Mouse (Mus musculus): ENCODE results near the gene Clec4n.
"Not testable (repeated sequence)": the region's sequence is repeated elsewhere in the genome, so short reads cannot be mapped to it uniquely, and the experiment has no call there.

Clec4n gene

DNA sequence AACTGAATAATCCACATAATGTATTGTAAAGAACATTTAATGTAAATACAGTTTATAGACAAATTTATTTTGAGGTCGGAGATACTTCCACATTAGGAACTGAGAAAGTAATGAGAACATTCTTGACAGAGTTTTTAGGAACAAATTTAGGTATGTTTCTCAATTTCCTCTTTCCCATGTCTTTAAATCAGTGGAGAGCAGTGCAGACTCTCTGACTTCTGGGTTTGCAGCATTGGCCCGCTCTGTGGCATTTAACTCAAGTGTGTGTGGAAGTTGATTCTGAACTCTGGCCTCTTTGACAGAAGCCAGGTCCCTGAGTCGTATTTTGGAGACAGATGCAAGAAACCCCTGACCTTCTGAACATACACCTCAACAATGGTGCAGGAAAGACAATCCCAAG lies at the start of gene Clec4n:
TSS of gene Clec4n (plus strand) at position 200 of the 400 bp plus-strand sequence.
- DNase-seq: no peak

DNA sequence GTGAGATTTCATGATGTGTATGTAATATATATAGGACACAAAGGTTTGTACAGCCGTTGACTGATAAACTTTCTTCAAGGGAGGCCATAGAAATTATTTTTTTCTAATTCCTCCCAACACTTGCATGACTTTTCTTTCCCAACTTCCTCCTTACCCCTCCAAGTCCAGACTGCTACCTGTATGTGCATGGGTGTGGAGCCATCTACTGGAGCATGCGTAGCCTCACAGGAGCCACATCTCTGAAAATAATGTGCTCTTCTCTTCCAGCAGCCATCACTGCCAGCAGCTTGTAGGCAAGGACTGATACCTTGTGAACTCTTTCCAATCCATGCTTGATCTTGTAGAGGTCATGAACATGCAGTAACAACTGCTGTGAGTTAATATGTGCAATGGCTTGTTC lies 44.8 kb upstream of the Clec4n start:
- peak; percentile 10 to 13 for DNase-seq

DNA sequence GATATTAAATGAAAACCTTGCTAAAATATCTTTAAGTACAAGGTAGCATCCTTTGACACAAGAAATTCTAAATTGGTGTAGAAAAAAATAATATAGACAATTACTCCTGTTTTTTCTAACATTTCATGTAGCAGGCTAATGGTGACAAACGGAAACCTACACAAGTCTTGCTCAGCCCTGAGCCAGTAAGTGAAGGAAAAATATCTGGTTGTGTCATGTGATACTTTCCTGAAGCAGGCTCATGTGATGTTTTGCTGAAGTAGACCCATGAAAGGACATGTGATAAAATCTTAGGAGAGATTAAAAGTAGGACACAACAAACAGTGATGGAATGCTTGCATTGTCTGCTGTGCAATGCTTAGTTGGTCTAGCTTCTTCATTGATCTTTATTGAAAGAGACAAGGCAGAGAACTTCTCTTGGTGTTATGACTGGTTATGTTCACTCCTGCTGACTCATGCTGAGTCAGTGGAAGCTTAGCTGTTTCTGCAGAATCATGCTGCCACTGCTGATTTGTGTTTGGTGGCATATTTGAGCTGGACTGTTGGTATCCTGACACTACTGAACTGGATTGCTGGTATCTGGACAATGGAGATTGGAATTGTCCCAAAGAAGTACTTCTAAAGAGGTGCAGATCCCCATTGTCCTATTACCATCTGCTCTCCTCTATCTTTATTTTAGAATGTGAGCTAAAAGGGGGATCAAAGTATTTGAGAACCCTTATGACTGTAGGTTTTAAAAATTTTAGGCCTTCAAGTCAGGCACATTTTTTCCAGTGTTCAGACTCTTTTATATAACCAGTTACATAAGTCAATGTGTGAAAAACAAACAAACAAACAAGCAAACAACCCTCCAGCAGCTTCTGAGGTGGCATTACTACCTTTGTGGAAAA lies 22.2 kb upstream of the Clec4n start:
- no peak for DNase-seq

DNA sequence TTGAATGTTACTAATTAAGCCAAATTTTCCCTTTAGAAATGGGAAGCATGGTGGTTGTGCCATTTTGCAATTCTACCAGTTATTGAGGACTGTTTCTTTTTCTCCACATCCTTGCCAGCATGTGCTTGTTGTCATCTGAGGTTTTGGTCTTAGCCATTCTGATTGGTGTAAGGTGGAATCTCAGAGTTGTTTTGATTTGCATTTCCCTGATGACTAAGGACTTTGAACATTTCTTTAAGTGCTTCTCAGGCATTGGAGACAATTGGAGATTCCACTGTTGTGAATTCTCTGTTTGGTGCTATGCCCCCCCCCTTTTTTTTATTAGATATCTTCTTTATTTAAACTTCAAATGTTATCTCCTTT lies 21.6 kb upstream of the Clec4n start:
- not testable (repeated sequence) for DNase-seq

DNA sequence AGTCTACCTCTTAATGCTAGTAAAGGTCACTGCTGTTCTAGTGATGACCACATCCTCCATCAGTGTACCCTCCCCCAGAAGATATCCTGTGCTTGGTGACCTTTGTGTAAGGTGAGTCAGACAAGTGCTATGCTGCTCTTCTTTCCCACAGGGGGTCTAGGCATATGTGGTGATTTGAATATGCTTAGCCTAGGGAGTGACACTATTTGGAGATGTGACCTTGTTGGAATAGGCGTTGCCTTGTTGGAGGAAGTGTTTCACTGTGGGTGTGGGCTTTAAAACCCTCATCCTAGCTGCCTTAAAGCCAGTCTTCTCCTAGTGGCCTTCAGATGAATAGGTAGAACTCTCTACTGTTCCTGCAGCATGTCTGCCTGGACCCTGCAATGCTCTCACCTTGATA lies 17.9 kb upstream of the Clec4n start:
- DNase-seq: no peak

DNA sequence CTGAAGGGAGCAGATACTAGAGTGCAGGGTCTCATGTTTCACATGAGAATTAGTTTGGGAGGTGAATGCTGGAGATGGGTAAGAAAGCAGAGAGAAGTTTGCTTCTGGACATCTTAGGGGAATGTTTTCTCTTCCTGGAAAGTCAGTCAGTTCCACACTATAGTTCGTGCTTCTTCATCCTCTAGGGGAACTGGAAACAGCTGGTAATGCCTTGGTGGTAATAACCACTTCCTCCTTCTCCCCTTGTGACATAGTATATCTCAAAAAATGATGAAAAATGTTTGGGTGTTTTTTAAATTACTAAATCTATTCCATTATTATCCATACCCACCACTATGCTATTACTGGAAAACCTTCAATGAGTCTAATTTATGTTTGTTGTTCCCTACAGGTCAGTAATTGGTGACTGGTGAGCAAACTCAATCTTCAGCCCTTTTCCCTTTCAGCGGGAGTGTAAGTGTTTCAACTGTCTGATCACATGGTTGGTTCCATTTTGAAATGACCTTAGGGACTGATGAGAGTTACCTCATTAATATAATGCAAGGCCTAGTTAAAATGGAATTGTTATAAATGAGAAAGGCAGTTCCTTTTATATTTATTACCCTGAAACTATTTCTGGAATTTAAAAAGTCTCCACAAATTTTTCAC lies 2.0 kb upstream of the Clec4n start:
- no peak for DNase-seq

DNA sequence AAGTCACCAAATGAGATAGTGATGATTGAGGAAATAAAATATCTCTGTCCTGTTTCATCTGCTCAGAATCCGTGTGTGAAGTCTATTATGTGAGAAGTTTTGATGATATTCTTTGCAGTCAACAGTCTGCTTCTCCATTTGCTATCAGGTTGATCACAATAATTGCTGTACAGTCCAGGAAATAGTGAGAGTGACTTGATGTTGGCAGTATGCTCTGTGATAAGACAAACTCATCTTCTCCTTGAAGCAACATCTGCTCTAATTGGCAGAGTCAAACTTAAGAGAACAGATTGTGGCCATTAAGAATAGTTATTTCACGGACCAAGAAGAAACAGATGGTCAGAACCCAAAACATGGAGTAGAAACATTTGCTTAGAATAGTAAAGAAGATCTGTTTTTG lies 1.5 kb downstream of the Clec4n start:
- DNase-seq: no peak

DNA sequence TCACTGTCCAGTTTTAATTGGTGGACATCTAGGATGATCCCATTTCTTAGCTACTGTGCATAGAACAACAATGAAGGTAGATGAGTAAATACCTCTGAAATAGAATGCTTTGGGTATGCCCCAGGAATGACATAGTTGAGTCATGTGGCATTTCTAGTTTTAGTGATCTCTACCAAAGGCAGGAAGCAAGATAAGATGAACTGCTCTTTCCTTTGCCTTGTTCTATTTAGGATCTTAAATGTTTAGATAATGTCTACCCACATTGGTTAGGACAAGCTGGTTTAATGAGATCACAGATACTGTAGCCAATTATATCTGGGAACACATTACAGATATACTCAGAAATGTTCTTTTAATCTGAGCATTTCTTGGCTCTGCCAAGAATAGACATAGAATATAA lies 7.9 kb downstream of the Clec4n start:
- no peak for DNase-seq

DNA sequence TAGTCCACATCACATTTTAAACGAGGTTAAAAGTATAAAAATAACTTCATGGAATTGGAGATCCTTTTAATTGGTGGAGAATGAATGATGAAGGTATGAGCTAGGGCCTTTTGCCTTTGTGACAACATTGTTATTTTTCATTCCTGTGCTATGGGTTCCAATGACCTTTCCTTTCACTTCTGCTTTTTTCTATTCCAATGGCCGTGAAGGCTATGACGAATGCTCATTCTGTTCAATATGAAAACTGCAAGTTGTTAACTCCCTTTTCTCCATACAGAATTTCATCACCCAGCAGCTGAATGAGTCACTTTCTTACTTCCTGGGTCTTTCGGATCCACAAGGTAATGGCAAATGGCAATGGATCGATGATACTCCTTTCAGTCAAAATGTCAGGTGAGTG lies 14.6 kb downstream of the Clec4n start:
- DNase-seq: no peak

DNA sequence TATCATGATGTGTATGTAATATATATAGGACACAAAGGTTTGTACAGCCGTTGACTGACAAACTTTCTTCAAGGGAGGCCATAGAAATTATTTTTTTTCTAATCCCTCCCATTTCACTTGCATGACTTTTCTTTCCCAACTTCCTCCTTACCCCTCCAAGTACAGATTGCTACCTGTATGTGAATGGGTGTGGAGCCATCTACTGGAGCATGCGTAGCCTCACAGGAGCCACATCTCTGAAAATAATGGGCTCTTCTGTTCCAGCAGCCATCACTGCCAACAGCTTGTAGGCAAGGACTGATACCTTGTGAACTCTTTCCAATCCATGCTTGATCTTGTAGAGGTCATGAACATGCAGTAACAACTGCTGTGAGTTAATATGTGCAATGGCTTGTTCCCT lies 19.2 kb downstream of the Clec4n start:
- not testable (repeated sequence) for DNase-seq

DNA sequence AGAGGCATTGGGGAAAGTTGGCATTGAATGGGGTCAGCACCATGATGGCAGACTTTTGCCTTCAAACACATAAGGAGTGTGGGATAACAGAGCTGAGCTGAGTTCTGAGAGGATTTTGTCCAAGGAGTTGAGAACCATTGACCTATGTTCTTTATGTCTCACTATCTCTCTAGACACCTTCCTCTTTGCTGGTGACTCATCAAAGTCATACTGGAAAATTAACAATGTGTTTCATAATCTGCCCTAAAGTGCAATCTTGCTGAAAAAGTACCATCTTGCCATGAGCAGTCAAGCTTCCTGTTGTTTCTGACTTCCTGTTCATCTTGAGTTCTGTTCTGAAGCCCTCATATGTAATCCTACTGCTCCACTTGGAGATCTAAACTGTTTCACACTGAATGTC lies 23.1 kb downstream of the Clec4n start:
- DNase-seq: no peak

DNA sequence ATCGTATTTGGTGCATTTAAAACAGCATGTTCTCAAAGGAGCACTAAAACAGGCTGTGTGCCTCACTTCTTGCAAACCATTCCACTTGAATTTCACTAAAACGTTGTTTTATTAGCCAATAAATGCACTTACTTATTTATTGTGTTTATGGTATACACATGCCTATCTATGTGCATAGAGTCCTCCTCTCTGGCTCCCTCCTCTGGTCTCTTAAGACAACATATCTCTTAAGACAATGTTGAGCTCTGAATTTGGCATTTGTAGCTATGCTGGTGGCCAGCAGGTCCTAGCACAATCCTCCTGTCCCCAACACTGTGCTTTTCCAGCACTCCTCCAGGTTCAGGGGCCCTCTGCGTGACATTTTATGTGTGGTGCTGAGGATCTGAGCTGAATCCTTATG lies 29.3 kb downstream of the Clec4n start:
- no peak for DNase-seq

DNA sequence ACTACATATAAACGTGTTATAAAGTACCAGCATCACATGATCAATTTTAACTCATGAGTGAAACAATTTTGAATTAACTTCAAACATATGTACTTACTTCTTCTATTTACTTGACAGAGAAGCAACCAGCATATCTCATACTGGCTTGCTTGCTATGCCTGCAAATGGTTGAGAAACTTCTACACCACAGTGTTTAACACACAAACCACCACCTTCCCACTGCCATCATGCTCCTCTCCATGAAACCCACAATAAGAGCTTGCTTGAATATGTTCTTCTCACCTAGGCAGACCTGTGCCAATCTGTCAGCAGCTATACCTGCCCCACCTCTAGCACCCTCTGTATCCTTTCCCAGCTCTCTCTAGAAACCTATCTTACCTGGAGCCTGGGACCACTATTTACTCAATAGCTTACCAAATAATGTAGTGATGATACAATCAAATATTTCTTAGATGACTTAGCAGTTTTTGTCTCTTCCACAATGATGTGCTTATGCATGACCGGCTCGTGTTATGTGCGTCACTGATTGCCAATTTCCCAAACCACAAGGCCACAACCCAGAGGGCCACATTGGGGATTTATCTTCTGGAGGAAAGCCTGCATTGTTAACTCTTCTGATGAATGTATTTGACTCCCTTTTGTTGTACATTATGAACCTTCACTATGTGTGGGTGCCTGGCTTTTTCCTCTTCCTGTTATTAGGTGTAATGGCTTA lies 30.4 kb downstream of the Clec4n start:
- DNase-seq: no peak

DNA sequence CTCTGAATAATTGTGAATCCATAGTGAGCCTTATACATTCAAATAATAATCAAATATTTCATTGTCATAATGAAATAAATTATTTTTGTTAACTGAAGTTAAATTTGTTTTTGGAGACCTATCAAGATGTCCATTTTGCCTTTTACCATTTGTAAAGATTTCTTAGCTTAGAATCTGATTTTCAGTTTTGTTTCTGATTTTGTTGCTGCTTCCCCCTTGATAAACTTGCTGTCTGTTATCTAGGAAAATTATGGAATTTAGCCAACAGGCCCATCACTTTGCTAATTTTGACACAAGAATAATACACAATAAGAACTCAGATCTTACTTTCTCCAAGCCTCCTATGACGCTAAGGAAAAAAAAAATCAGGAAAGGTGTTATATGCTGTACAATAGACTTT lies 31.2 kb downstream of the Clec4n start:
- no peak for DNase-seq

DNA sequence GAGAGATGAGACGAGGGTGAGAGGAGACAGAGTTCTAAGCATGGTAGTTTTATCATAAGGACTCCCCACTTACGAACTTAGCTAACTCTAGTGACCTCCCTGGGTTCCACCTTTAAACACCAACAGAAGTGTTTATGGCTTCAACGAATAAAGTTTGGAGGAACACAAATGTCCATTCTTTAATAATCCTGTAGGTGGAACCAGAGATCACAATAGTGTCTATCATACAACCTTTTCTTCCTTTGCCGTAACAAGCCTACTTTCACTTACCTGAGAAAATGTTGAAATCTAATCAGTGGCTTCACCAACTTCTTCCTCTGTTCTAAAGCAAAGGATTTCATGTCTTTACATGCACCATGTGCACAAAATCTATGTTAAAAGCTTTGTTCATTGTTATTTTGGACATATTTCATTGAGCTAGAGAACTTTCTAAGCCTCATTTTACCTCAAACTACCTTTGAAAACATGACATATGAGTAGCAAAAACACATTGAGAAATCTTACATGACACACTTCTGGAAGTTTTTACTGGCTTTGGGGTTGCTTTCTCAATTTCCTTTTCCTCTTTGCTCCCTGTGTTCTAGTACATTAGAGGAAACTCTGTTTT lies 32.0 kb downstream of the Clec4n start, which contains the start of gene Clec4d:
TSS of gene Clec4d (plus strand) at position 557 of the 607 bp plus-strand sequence.
- no peak for DNase-seq

DNA sequence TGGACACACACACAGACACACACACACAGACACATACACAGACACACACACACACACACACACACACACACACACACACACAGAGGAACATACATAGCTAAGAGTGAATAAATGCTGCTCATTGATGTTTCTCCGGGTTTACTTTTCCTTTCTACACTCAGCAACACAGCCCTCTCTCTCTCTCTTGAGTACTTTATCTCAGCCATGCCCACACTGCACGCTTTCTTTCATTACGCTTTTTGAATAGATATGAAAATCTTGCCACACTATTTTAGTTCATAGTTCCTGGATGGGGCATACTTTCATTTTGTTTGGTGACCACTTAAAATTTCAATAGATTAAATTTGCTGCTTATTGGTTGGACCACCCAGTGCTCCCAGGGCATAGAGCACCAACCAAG lies 34.6 kb downstream of the Clec4n start:
- no peak for DNase-seq

DNA sequence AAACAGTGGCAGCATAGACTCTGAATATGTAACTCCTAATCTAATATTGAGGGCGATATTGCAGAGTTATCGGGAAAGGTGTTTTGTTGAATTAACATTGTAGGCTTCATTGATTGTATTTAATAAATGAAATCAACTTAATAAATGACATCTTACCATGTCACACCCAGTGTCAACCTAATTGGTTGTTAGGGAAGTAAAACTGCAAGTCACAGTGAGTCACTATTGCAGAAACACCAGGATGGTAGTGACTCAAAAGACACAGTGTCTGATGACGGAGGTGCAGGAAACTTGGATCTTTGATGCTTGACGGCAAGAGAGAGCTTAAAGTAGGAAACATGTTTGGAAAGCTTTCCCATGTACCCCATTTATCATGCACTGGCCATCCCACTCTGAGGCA lies 36.2 kb downstream of the Clec4n start:
- no peak for DNase-seq

DNA sequence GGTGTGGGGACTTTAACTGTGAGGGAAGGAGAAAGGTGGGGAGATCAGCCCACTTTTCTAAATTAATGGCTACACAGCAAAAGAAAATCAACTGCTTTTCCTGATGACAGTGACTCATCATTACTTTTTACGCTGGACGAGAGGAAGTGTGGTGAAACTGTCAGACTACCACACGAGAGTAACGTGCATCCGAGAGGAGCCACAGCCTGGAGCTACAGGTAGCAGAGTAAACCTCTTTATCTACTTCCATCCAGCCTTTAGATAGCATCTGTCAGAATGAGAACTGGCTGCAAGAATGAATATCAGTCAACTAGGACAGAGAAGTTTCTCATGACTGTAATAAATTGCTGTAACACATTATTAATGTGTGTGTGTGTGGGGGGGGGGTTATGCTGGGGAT lies 37.3 kb downstream of the Clec4n start:
- DNase-seq: no peak

DNA sequence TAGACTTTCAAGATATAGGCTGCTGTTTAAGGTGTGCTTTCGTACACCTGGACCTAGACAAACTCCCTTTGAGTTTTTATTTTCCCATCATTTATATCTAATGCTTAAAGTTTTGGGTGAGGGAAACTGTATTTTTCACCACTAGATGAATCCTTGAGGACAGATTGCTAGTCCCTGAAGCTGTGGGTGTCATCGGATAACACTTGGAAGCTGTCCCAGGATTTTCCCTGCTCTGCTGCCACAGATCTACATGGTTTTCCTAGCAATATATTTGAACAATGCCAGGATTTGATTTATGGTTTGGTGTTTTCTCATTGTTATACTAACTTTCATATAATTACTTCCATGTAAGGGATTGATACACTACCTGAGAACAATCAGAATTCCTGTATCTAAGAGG lies 49.8 kb downstream of the Clec4n start:
- no peak for DNase-seq

DNA sequence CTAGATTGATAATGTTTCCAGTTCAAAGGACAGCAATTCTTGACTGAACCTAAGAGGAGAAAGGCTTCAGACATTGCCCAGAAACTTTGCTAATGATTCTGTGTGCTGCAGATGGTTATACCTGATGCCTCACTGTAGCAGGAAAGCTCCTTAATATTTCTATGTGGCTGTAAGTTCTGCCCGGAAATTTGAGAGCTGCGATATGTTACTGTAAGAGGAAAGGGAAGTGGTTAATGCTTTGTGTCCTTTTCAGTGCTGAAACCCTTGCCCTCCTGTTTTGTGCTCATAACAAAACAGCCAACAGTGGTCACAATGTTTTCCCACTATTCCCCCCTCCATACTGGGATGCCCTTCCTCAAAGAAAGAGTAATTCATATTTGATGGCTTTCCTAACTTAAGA lies 56.7 kb downstream of the Clec4n start:
- no peak for DNase-seq

DNA sequence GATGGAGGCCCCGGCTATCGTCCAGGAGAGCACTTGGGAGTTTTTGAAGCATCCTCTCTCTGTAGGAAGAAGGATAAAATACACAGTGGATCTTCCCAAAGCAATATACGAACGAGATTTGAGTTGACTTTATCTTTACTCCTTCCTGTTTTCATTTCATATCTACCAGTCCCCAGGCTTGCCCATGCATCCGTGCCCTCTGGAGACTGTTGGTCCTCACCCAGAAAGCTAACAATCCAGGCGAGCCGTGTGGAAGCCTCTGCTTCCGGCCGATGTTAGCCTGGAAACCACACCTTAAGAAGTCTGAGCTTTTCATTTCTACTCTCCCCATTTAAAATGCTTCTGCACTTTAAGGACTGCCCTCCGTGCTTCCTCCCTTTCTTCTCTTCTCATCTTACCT lies 59.3 kb downstream of the Clec4n start:
- DNase-seq: no peak

DNA sequence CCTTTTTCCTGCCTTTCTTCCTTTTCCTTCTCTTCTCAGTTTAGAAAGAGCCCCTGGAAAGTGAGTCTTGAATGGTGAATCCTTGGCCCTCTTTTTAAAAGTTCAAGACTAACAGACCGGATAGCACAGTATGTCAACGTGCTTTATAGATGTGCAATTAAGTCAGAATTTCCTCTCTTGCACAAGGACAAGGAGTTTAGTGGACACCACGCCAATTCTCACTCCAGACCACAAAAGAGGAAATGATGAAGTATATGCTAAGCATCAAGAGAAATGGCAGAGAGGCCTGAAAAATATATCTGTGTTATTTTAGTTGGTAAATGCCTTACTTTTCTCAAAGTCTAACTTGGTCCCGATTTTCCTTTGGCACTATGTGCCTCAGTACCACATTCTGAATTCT lies 60.1 kb downstream of the Clec4n start, which contains the start of gene Clec4e:
TSS of gene Clec4e (minus strand) at position 118 of the 400 bp plus-strand sequence.
- DNase-seq: no peak

DNA sequence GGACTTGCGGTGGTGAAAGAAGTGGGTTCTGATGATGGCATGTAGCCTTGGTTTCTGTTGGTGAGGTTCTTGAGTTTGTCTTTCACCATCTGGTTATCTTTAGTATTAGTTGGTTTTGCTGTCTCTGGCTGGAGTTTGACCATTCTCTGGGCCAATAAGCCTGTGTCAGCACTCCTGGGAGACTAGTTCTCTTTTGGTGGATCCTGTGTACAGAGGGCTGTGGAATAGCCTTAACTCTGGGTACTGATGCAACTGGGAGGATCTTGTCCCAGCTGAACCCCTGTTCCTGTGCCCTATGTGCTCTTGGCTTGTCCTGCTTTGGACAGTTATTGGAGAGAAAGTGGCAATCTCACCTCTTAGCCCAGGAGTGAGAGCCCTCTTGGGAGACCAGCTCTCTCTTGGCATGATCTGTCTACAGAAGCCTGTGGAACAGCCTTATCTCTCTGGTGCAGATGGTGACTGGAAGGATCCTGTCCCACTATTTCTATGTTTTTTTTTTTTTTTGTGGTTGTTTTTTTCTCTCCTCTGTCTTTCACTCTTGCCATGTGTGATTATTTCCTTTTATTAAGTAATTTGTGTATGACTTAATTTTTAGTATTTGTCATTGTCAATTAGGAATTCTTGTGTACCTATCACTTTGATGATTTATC lies 63.2 kb downstream of the Clec4n start:
- no peak for DNase-seq

Data from B cell, adult 2 months (primary cell).